In the genomic region with DNA sequence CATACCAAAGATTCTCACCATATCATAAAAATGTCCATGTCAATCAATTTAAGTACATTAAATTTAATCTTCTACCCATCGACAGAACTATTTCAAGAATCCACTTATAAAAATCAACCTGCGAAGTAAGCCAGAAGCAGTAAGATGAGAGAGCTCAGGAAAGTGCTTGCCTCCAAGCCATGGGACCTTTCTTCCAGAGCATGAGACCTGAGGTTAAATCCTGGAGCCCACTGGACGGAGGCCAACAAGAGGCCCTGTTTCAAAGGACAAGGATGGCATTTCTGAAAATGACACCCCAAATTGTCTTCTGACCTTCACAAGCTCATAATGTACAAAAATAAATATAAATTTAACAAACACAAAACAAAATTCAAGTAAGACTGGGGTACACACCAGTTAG, we compare ENCODE assay signal across 19 mouse cellular contexts.
DNase-seq lines count a peak whose midpoint lies in the region; ATAC-seq and TF ChIP-seq lines count a peak whose summit lies in the region.
"Had no signal": no experiment of that assay in that cellular context is flagged by ENCODE, and none has a peak within 500 bp of the region (broad histone marks: within the 10 kb centered on the region; RNA-seq: fewer than 3 reads in every experiment).

No protein-coding gene starts in this region.

- no peak overlapping the region for H3K4me3 ChIP-seq in heart, embryonic 13.5 days
- H3K4me3 ChIP-seq in lung, embryonic 14.5 days (ENCODE audit: low read depth, low read length), result no peak overlapping the region
- H3K4me3 ChIP-seq in limb, embryonic 15.5 days, result no peak overlapping the region
- H3K4me3 ChIP-seq: embryonic facial prominence, embryonic 13.5 days; forebrain, embryonic 12.5 days; hindbrain, embryonic 10.5 days; intestine, embryonic 15.5 days had no signal

- DNase-seq in adrenal gland, postnatal 36 days, result peak; percentile 55 to 61
- DNase-seq in adrenal gland, adult 2 months, result no peak
- DNase-seq in heart, postnatal 10 days, result no peak
- peak; percentile 32 for DNase-seq in lung, embryonic 14.5 days
- DNase-seq in lung, adult 18-20 months, result no peak
- DNase-seq in spleen, postnatal 10 days (ENCODE audit: low spot score in 2 of 2), result no peak
- DNase-seq: cerebellum, adult 18-20 months; cerebellum, adult 9-11 months; cerebellum, postnatal 36 days; gastrocnemius, postnatal 14 days had no signal

- no peak for ATAC-seq in heart, embryonic 13.5 days (ENCODE audit: extremely low read depth, insufficient number of reproducible peaks, low FRiP score, low TSS enrichment)
- no peak for ATAC-seq in lung, embryonic 14.5 days (ENCODE audit: insufficient read depth)
- no peak for ATAC-seq in limb, embryonic 15.5 days (ENCODE audit: insufficient number of reproducible peaks, low FRiP score, low TSS enrichment, low read depth)
- ATAC-seq: forebrain, embryonic 16.5 days; intestine, embryonic 15.5 days had no signal

- H3K4me1 ChIP-seq in heart, embryonic 13.5 days, result peaks cover 48% of the 10 kb centered on the region
- 0 out of 2 replicates have a peak, but pooled peaks cover 4% of the 10 kb centered on the region for H3K4me1 ChIP-seq in lung, embryonic 14.5 days (ENCODE audit: insufficient read depth)
- peaks cover 5% of the 10 kb centered on the region for H3K4me1 ChIP-seq in limb, embryonic 15.5 days
- H3K4me1 ChIP-seq: forebrain, embryonic 12.5 days; hindbrain, embryonic 10.5 days; intestine, embryonic 15.5 days had no signal

- H3K4me2 ChIP-seq in heart, embryonic 13.5 days, result no peak overlapping the region
- H3K4me2 ChIP-seq in lung, embryonic 14.5 days, result no peak overlapping the region
- no peak overlapping the region for H3K4me2 ChIP-seq in limb, embryonic 15.5 days
- H3K4me2 ChIP-seq: embryonic facial prominence, embryonic 13.5 days; forebrain, embryonic 12.5 days; heart, embryonic 11.5 days; hindbrain, embryonic 14.5 days; intestine, embryonic 15.5 days had no signal

- H3K9ac ChIP-seq in heart, embryonic 13.5 days, result no peak overlapping the region
- no peak overlapping the region for H3K9ac ChIP-seq in lung, embryonic 14.5 days
- H3K9ac ChIP-seq in limb, embryonic 15.5 days, result no peak overlapping the region
- H3K9ac ChIP-seq: embryonic facial prominence, embryonic 13.5 days; forebrain, embryonic 12.5 days; hindbrain, embryonic 14.5 days; intestine, embryonic 15.5 days had no signal

- no peaks in the 10 kb centered on the region for H3K9me3 ChIP-seq in heart, embryonic 13.5 days
- H3K9me3 ChIP-seq in lung, embryonic 14.5 days (ENCODE audit: low read depth, low read length), result no peaks in the 10 kb centered on the region
- H3K9me3 ChIP-seq in limb, embryonic 15.5 days, result no peaks in the 10 kb centered on the region
- H3K9me3 ChIP-seq: embryonic facial prominence, embryonic 13.5 days; forebrain, embryonic 12.5 days; hindbrain, embryonic 10.5 days; intestine, embryonic 15.5 days had no signal

- intact Hi-C loops in heart, postnatal 10 days (cut with DNase I), result no loop called here

- WGBS in heart, embryonic 13.5 days, result 70% methylated on average over 3 of the region's 3 CpGs
- 68% methylated on average over 3 of the region's 3 CpGs for WGBS in lung, embryonic 14.5 days
- WGBS in limb, embryonic 15.5 days, result 43% methylated on average over 3 of the region's 3 CpGs

- peak overlapping the region; percentile 20; the same call in 1 of the 2 replicates for H3K27ac ChIP-seq in heart, embryonic 13.5 days (replicated peaks)
- H3K27ac ChIP-seq in lung, embryonic 14.5 days (ENCODE audit: low read depth), result peak overlapping the region; percentile 10; the same call in 1 of the 2 replicates
- H3K27ac ChIP-seq in limb, embryonic 15.5 days, result peak overlapping the region; percentile 38; the same call in 1 of the 2 replicates
- H3K27ac ChIP-seq: embryonic facial prominence, embryonic 13.5 days; forebrain, embryonic 12.5 days; hindbrain, embryonic 10.5 days; hindbrain, embryonic 14.5 days; intestine, embryonic 15.5 days had no signal

- H3K36me3 ChIP-seq in heart, embryonic 13.5 days, result peaks cover 44% of the 10 kb centered on the region
- H3K36me3 ChIP-seq in lung, embryonic 14.5 days (ENCODE audit: insufficient read depth), result peaks cover 21% of the 10 kb centered on the region
- peaks cover 17% of the 10 kb centered on the region for H3K36me3 ChIP-seq in limb, embryonic 15.5 days

- TF ChIP-seq CTCF in lung, embryonic 14.5 days (IDR thresholded peaks at IDR 0.05; ENCODE audit: low read depth), result no peak

- no peaks in the 10 kb centered on the region for H3K27me3 ChIP-seq in heart, embryonic 13.5 days (replicated peaks)
- H3K27me3 ChIP-seq in lung, embryonic 14.5 days (ENCODE audit: insufficient read depth, low read length), result no peaks in the 10 kb centered on the region
- H3K27me3 ChIP-seq in limb, embryonic 15.5 days, result no peaks in the 10 kb centered on the region
- H3K27me3 ChIP-seq: embryonic facial prominence, embryonic 13.5 days; forebrain, embryonic 12.5 days; intestine, embryonic 15.5 days had no signal

Comparison
In these comparisons a context has a peak if more than half of its experiments do, and no peak if none do; other contexts are left out.
1. DNase-seq: peak in adrenal gland, postnatal 36 days (2 of 2) and lung, embryonic 14.5 days (single experiment); none in adrenal gland, adult 2 months (single experiment), heart, postnatal 10 days (0 of 2), lung, adult 18-20 months (0 of 2) and spleen, postnatal 10 days (0 of 2).
2. Peak in every context shown above with its lines, with median percentiles within 50 percentile points of each other: H3K27ac ChIP-seq.